Mouse (Mus musculus) lung, embryonic 14.5 days (tissue): ENCODE data around the gene F3. TPM values are rescaled to one million over a fixed set of nuclear protein-coding genes. Genes with fewer than 3 reads are reported as not detected.
A peak's percentile ranks its signal among the peaks of the same experiment; 100 is the strongest.
"Not testable (repeated sequence)": the region's sequence is repeated elsewhere in the genome, so short reads cannot be mapped to it uniquely, and the experiment has no call there.

Experiments
- ATAC-seq: fragments of 200-750 bp; cut with Nextera tagmentation; 2 replicates; pipeline ENCODE4 v1.8.0; 2017; ENCODE audit warnings: mild to moderate bottlenecking, moderate TSS enrichment, moderate library complexity; ENCODE audit not compliant: insufficient read depth
- DNase-seq: peaks from one replicate; pipeline ENCODE4 v3.0.0-alpha.2; 2015
- H3K27ac ChIP-seq: fragments of 300-500 bp; sonication (generic); 2 replicates; pipeline ENCODE4 v1.5.1; 2014; ENCODE audit warnings: low read depth, mild to moderate bottlenecking, moderate library complexity
- H3K27me3 ChIP-seq: fragments of 300-500 bp; sonication (generic); 2 replicates; pipeline ENCODE4 v1.6.1; 2014; ENCODE audit warnings: low read length, control low read depth; ENCODE audit not compliant: insufficient read depth
- H3K36me3 ChIP-seq: fragments of 300-500 bp; sonication (generic); 2 replicates; pipeline ENCODE4 v1.6.1; 2014; ENCODE audit warnings: control low read depth; ENCODE audit not compliant: insufficient read depth
- H3K4me1 ChIP-seq: fragments of 300-500 bp; sonication (generic); 2 replicates; pipeline ENCODE4 v1.6.1; 2014; ENCODE audit warnings: antibody characterized with exemption, control low read depth; ENCODE audit not compliant: insufficient read depth
- H3K4me2 ChIP-seq: fragments of 300-500 bp; sonication (generic); 2 replicates; pipeline ENCODE4 v1.6.1; 2014; ENCODE audit warnings: mild to moderate bottlenecking
- H3K4me3 ChIP-seq: fragments of 300-500 bp; sonication (generic); 2 replicates; pipeline ENCODE4 v1.5.1; 2014; ENCODE audit warnings: low read depth, low read length
- H3K9ac ChIP-seq: fragments of 300-500 bp; sonication (generic); 2 replicates; pipeline ENCODE4 v1.6.1; 2014
- H3K9me3 ChIP-seq: fragments of 300-500 bp; sonication (generic); 2 replicates; pipeline ENCODE4 v1.6.1; 2016; ENCODE audit warnings: low read depth, low read length, control low read depth
- CTCF ChIP-seq: IDR thresholded peaks from 2 replicates; pipeline ENCODE4 v1.5.1; 2016; ENCODE audit warnings: antibody characterized with exemption, low read depth
- WGBS: fragments of 180-500 bp; shearing (Covaris S2); extraction: QIAGEN DNeasy Blood & Tissue Kit; methylation state at CpG from one replicate; pipeline ENCODE4 v1.1.7; 2014; 5-methylcytosine and 5-hydroxymethylcytosine counted together
- polyA plus RNA-seq: library from polyadenylated mRNA; unstranded; fragments of >200 nt; fragmentation: Nextera tagmentation; extraction: Ambion mirVana; gene quantifications from 2 replicates; pipeline ENCODE4 v1.2.1, GENCODE M21; 2014

Gene F3
- polyA plus RNA-seq, 1 experiment from 2014 or later, result 16.1 TPM

DNA sequence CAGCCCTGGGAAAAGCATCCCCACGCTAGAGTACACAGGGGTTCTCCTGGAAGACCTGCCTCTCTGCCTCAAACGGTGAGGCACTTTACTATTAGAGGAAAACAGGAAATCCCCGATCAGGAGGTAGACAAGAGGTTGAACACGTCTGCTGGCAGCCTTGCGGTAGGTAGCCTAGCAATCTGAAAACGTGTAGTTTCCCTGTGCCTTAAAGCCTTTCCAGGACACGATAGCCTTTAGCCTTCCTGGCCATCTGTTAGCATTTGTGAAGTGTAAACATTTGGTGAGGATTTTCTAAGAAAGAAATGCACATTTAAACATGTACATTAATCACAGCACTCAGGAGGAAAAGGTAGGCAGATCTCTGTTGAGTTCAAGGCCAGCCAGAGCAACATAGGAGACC is 35.0 kb downstream of the F3 start:
- no peak overlapping the region for H3K4me3 ChIP-seq
- DNase-seq, result no peak
- H3K27me3 ChIP-seq, result no peaks in the 10 kb centered on the region
- peaks cover 15% of the 10 kb centered on the region for H3K36me3 ChIP-seq
- H3K9ac ChIP-seq, result no peak overlapping the region
- ATAC-seq, result no peak
- no peak overlapping the region for H3K4me2 ChIP-seq
- 31% methylated on average over 7 of the region's 7 CpGs for WGBS
- no peaks in the 10 kb centered on the region for H3K9me3 ChIP-seq
- H3K4me1 ChIP-seq, result no peaks in the 10 kb centered on the region; the same call in 1 of the 2 replicates
- no peak overlapping the region for H3K27ac ChIP-seq
- no peak for TF ChIP-seq CTCF

DNA sequence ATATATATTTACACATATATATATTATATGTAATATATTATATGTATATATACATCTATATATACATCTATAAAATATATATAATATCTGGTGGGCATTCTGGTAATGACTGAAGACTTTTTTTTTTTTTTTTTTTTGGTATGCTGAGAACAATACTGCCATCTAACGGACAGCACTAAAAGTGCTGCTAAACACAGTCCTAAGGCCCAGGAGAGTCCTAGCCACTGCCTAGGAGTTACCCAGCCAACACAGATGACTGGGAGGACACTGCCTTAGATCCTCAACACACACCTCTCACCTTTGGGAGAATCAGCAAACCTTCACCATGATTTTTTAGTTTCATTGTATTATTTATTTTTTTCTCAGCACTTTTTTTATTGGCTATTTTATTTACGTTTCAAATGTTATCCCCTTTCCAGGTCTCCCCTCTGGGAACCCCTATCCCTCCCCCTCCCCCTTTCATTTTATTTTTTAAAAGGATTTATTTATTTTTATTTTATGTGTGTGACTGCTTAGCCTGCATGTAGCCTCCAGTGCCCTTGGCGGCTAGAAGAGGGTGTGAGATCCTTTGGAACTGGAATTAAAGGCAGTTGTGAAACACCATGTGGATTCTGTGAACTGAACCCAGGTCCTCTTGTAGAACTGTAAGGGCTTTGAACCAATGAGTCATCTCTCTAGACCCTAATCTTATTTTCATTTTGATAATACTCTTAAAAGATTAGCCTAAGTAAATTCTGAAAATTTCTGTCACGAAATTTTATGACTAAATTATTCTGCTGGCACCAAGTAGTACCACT is 38.9 kb downstream of the F3 start:
- no peaks in the 10 kb centered on the region for H3K27me3 ChIP-seq
- WGBS, result 55% methylated on average over 4 of the region's 4 CpGs
- H3K9ac ChIP-seq, result no peak overlapping the region
- ATAC-seq (peak; percentile 87), DNase-seq (peak; percentile 77)
- peaks cover 49% of the 10 kb centered on the region for H3K36me3 ChIP-seq
- no peak overlapping the region for H3K27ac ChIP-seq
- no peak overlapping the region for H3K4me3 ChIP-seq
- no peaks in the 10 kb centered on the region for H3K4me1 ChIP-seq
- no peaks in the 10 kb centered on the region for H3K9me3 ChIP-seq
- TF ChIP-seq CTCF, result peak; percentile 61
- no peak overlapping the region for H3K4me2 ChIP-seq

DNA sequence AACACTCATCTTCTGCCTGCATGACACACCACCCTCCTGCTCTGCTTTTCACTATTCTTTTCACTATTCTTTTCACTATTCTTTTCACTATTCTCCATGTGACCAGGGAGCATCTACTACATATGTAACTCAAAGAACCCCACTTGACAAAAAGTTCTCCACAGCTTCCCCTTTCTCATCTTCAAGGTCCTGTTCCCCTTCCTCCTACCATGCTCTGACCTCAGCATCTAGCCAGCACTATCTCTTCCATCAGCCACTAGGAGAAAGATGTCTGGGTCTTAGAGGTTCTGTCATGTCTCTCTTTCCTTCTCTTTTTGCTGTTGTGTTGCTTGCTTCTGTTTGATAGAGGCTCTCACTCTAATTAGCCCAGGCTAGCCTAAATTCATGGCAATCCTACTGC is 42.7 kb downstream of the F3 start:
- H3K4me3 ChIP-seq, result no peak overlapping the region
- H3K27ac ChIP-seq, result no peak overlapping the region
- no peak for ATAC-seq
- no peaks in the 10 kb centered on the region for H3K27me3 ChIP-seq
- no peak for TF ChIP-seq CTCF
- no peaks in the 10 kb centered on the region for H3K4me1 ChIP-seq
- no peak for DNase-seq
- H3K36me3 ChIP-seq, result peaks cover 73% of the 10 kb centered on the region
- no peak overlapping the region for H3K4me2 ChIP-seq
- no peak overlapping the region for H3K9ac ChIP-seq
- no peaks in the 10 kb centered on the region for H3K9me3 ChIP-seq

DNA sequence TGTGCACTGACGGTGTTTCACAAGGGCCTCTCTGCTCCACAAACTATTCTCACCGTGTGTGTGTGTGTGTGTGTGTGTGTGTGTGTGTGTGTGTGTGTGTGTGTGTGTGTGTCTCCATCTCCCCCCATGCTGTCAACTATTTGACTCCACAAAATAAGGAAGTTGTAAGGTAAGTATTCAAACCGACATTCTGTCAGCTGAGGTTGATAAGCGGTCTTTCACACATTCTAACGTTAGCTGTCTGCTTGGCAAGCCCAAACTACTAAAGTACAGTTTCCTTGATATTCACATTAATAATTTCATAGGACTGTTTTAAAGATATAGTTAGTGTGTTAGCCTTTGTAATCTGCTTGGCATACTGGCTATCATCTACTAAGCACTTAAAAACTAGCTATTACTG is 43.5 kb downstream of the F3 start:
- WGBS, result 81% methylated on average over 5 of the region's 5 CpGs

DNA sequence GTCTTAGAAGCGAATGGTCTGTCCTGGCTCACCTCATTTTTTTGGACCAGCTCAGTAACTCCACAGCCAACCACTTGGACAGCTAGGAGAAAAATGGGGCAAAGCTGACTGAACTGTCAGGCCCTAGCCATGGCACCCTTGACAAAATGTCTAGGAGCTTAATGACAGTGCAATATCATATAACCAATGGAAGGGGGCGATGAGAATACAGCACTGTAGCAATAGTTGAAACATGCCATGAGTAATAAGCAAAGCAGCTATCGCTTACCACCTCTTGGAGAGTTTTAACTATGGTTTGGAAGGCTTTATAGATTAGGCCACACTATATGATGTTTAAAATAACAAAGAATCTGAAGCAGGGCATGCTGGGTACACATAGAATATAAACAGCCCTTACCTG is 45.4 kb downstream of the F3 start:
- Histone ChIP-seq H3K9me3 (no peaks in the 10 kb centered on the region), H3K4me1 (no peaks in the 10 kb centered on the region), H3K36me3 (peaks cover 79% of the 10 kb centered on the region), H3K27me3 (no peaks in the 10 kb centered on the region), H3K9ac (no peak overlapping the region), H3K27ac (no peak overlapping the region), H3K4me2 (no peak overlapping the region), H3K4me3 (no peak overlapping the region)
- ATAC-seq, result no peak
- DNase-seq, result no peak
- WGBS, result 80% methylated on average over 3 of the region's 3 CpGs
- TF ChIP-seq CTCF, result no peak

More for the DNA sequence above, 43.5 kb downstream of the F3 start:
- Histone ChIP-seq H3K27me3 (no peaks in the 10 kb centered on the region), H3K9me3 (no peaks in the 10 kb centered on the region), H3K27ac (no peak overlapping the region), H3K4me1 (no peaks in the 10 kb centered on the region), H3K4me3 (no peak overlapping the region), H3K9ac (no peak overlapping the region), H3K36me3 (peaks cover 77% of the 10 kb centered on the region), H3K4me2 (no peak overlapping the region)
- TF ChIP-seq CTCF, result no peak
- ATAC-seq, result no peak
- DNase-seq, result no peak

DNA sequence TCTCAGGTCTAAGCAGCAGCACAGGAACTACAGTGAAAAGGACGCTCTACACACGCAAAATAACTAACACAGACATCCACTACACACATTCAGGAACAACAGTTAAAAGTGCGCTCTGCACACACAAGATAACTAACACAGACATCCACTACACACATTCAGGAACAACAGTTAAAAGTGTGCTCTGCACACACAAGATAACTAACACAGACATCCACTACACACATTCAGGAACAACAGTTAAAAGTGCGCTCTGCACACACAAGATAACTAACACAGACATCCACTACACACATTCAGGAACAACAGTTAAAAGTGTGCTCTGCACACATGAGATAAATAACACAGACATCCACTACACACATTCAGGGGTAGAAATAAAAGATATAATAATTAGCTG is 50.0 kb downstream of the F3 start:
- DNase-seq, H3K9me3 ChIP-seq, ATAC-seq, H3K27ac ChIP-seq, H3K4me3 ChIP-seq, H3K27me3 ChIP-seq, H3K9ac ChIP-seq, H3K4me2 ChIP-seq, H3K4me1 ChIP-seq: not testable (repeated sequence)
- WGBS, result 92% methylated on average over 4 of the region's 4 CpGs
- H3K36me3 ChIP-seq, result peaks cover 66% of the 10 kb centered on the region

DNA sequence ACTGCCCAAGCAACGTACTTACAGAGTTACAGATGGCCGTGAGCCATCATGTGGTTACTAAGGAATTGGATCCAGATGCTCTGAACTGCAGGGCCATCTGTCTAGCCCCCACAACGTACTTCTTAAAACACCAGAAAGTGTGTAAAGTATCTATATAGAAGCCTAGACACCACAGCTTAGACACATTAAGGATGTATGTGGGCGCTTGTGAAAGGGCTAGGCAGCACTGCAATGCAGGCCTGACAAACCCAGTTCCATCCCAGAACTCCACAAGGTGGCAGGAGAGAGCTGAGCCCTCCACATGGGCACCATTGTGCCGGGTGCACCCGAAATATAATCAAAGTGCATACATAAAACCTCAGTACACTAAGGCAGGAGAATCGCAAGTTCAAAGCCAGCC is 54.6 kb downstream of the F3 start:
- Histone ChIP-seq H3K36me3 (peaks cover 39% of the 10 kb centered on the region), H3K9ac (no peak overlapping the region), H3K27ac (no peak overlapping the region), H3K4me2 (no peak overlapping the region), H3K4me1 (no peaks in the 10 kb centered on the region), H3K27me3 (no peaks in the 10 kb centered on the region), H3K4me3 (no peak overlapping the region), H3K9me3 (no peaks in the 10 kb centered on the region)
- 45% methylated on average over 7 of the region's 7 CpGs for WGBS
- peak; percentile 78 for DNase-seq
- TF ChIP-seq CTCF, result peak; percentile 81
- ATAC-seq, result peak; percentile 24; the same call in 1 of the 2 replicates
